ENCODE assay signal across 9 mouse cellular contexts in genomic region chr8:84011705-84012498, GRCm38 (mm10). TPM values are rescaled to one million over a fixed set of nuclear protein-coding genes. Genes with fewer than 3 reads are reported as not detected.
DNase-seq lines count a peak whose midpoint lies in the region; ATAC-seq lines count a peak whose summit lies in the region.
"Had no signal": no experiment of that assay in that cellular context is flagged by ENCODE, and none has a peak within 500 bp of the region (broad histone marks: within the 10 kb centered on the region; RNA-seq: fewer than 3 reads in every experiment).

2210011C24Rik (minus strand) TSS chr8:84012171.

- H3K27ac ChIP-seq in embryonic facial prominence, embryonic 11.5 days (replicated peaks; ENCODE audit: low read depth, low read length) = no peak within 1 kb of the TSS
- no peak within 1 kb of the TSS for H3K27ac ChIP-seq in liver, embryonic 13.5 days

- no peak for ATAC-seq in erythroblast, adult 5-6 weeks (replicated peaks; ENCODE audit: low FRiP score, poor library complexity, severe bottlenecking)
- no peak for ATAC-seq in embryonic facial prominence, embryonic 11.5 days (replicated peaks; ENCODE audit: insufficient number of reproducible peaks, low FRiP score, low TSS enrichment, low read depth)
- no peak for ATAC-seq in liver, embryonic 13.5 days (ENCODE audit: low read depth)

- H3K36me3 ChIP-seq in erythroblast, embryonic 14.5 days (ENCODE audit: control insufficient read depth) = no peaks in the 10 kb centered on the region
- no peaks in the 10 kb centered on the region for H3K36me3 ChIP-seq in embryonic facial prominence, embryonic 11.5 days (replicated peaks; ENCODE audit: control insufficient read depth, insufficient read depth, low read depth, low read length)
- H3K36me3 ChIP-seq in liver, embryonic 13.5 days = no peaks in the 10 kb centered on the region
- H3K36me3 ChIP-seq: G1E had no signal

- DNase-seq in embryonic facial prominence, embryonic 11.5 days (ENCODE audit: low spot score) = no peak
- DNase-seq in induced T-regulatory cell, adult 2 months (ENCODE audit: low read depth) = peak; percentile 69
- DNase-seq in liver, embryonic 13.5 days = no peak
- peak; percentile 51 for DNase-seq in naive thymus-derived CD4-positive, alpha-beta T cell, adult 2 months (ENCODE audit: low read depth)
- DNase-seq in embryo, embryonic 10 days (ENCODE audit: low spot score) = no peak
- no peak for DNase-seq in gastrocnemius, postnatal 36 days

- H3K9me3 ChIP-seq in erythroblast, embryonic 14.5 days (ENCODE audit: control insufficient read depth, low read length) = peaks cover 26% of the 10 kb centered on the region; the same call in 1 of the 2 replicates
- no peaks in the 10 kb centered on the region for H3K9me3 ChIP-seq in embryonic facial prominence, embryonic 11.5 days (replicated peaks; ENCODE audit: control insufficient read depth, low read length)
- no peaks in the 10 kb centered on the region for H3K9me3 ChIP-seq in liver, embryonic 13.5 days (replicated peaks)

- peak within 1 kb of the TSS; percentile 29 for H3K4me3 ChIP-seq in erythroblast, embryonic 14.5 days (replicated peaks)
- H3K4me3 ChIP-seq in embryonic facial prominence, embryonic 11.5 days (ENCODE audit: low read depth, low read length) = peak within 1 kb of the TSS; percentile 45
- peak within 1 kb of the TSS; percentile 56 for H3K4me3 ChIP-seq in liver, embryonic 13.5 days (replicated peaks)

- intact Hi-C loops in gastrocnemius, postnatal 36 days (cut with DNase I) = no loop called here

- peak within 1 kb of the TSS; percentile 89 for H3K4me2 ChIP-seq in embryonic facial prominence, embryonic 11.5 days (ENCODE audit: low read depth, low read length)
- peak within 1 kb of the TSS; percentile 71 for H3K4me2 ChIP-seq in liver, embryonic 13.5 days

- WGBS in embryonic facial prominence, embryonic 11.5 days = under 1% methylated on average over 45 of the region's 45 CpGs
- WGBS in liver, embryonic 13.5 days (ENCODE audit: insufficient replicate concordance) = under 1% methylated on average over 45 of the region's 45 CpGs

- H3K4me1 ChIP-seq in erythroblast, embryonic 14.5 days (ENCODE audit: control insufficient read depth) = peaks cover 17% of the 10 kb centered on the region
- H3K4me1 ChIP-seq in embryonic facial prominence, embryonic 11.5 days (ENCODE audit: control insufficient read depth, insufficient read depth, low read length) = peaks cover 3% of the 10 kb centered on the region
- H3K4me1 ChIP-seq in liver, embryonic 13.5 days (replicated peaks) = peaks cover 23% of the 10 kb centered on the region

- H3K9ac ChIP-seq in embryonic facial prominence, embryonic 11.5 days (replicated peaks; ENCODE audit: low read length) = peak within 1 kb of the TSS; percentile 42
- no peak within 1 kb of the TSS for H3K9ac ChIP-seq in liver, embryonic 13.5 days

- peaks cover 64% of the 10 kb centered on the region for H3K27me3 ChIP-seq in erythroblast, embryonic 14.5 days (ENCODE audit: control insufficient read depth)
- H3K27me3 ChIP-seq in embryonic facial prominence, embryonic 11.5 days (ENCODE audit: control insufficient read depth, insufficient read depth, low read length) = peaks cover 32% of the 10 kb centered on the region
- H3K27me3 ChIP-seq in liver, embryonic 13.5 days = peaks cover 57% of the 10 kb centered on the region

RNA-seq across cellular contexts. Expression of gene 2210011C24Rik, which starts in this region (rescaled TPM):
- not detected in 2 replicates for polyA plus RNA-seq in erythroblast, embryonic 14.5 days (2012)
- not detected in 2 replicates for total RNA-seq in erythroblast, adult 5-6 weeks (2015; ENCODE audit: low replicate concordance)
- not detected in 2 replicates for total RNA-seq in erythroblast, adult 5-6 weeks (2017; ENCODE audit: low replicate concordance)
- polyA plus RNA-seq in embryonic facial prominence, embryonic 11.5 days (2014; fragmentation: Nextera tagmentation; extraction: Ambion mirVana) = not detected in 2 replicates
- polyA plus RNA-seq in liver, embryonic 13.5 days (2015; fragmentation: Nextera tagmentation; extraction: Ambion mirVana) = not detected in 2 replicates
- 1 to 10 TPM; 2.6 to 5.6 TPM for total RNA-seq in gastrocnemius, postnatal 36 days (2021)
- total RNA-seq: G1E had no signal
- polyA plus RNA-seq: G1E had no signal

Comparison
In these comparisons a context has a peak if more than half of its experiments do, and no peak if none do; other contexts are left out.
1. DNase-seq: peak in induced T-regulatory cell, adult 2 months (single experiment) and naive thymus-derived CD4-positive, alpha-beta T cell, adult 2 months (single experiment); none in embryonic facial prominence, embryonic 11.5 days (single experiment), liver, embryonic 13.5 days (single experiment), embryo, embryonic 10 days (single experiment) and gastrocnemius, postnatal 36 days (0 of 2).
2. Peak in every context shown above with its lines, with median percentiles within 50 percentile points of each other: H3K4me3 ChIP-seq.